Mouse (Mus musculus) thymus, adult 2 months (tissue): ENCODE results near the gene Tmem259.

Source experiments
- CTCF ChIP-seq: fragments of 200-500 bp; IDR thresholded peaks from 2 replicates; pipeline ENCODE4 v1.5.1; 2012; ENCODE audit warnings: mild to moderate bottlenecking, control low read depth, low read length, moderate library complexity, borderline replicate concordance; ENCODE audit not compliant: control insufficient read depth, poor library complexity, insufficient read depth; ENCODE audit errors: extremely low read depth
- POLR2A ChIP-seq: fragments of 200-500 bp; IDR thresholded peaks from 2 replicates; pipeline ENCODE4 v1.6.1; 2012; ENCODE audit warnings: mild to moderate bottlenecking, low read length, control low read depth, moderate library complexity; ENCODE audit not compliant: control insufficient read depth, poor library complexity, insufficient read depth; ENCODE audit errors: extremely low read depth

DNA sequence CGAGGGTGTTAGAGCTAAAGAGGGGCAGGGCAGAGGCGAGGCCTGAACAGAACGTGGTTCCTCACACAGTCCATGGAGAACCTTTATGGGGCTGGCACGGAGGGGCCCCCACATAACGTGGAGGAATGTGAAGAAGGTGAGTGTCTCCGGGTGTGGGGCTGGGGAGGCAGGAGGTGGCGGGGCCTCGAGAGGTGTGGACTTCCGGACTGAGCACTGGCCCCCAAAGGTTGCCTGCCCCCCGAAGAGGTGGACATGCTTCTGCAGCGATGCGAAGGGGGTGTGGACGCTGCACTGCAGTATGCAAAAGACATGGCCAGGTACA lies 37.2 kb upstream of the Tmem259 start:
- TF ChIP-seq CTCF (no peak), POLR2A (no peak)
